Mouse (Mus musculus) G1E (cell line): ENCODE results near the gene Myo18a.

Experiments
- CTCF ChIP-seq: IDR thresholded peaks from 2 replicates; pipeline ENCODE4 v1.5.1; 2012; ENCODE audit warnings: low read depth, low read length, inconsistent platforms, mixed read lengths
- GATA1 ChIP-seq: IDR thresholded peaks from 2 replicates; pipeline ENCODE4 v1.6.1; 2012; ENCODE audit warnings: borderline replicate concordance, low read length, inconsistent platforms, mixed read lengths
- GATA2 ChIP-seq: IDR thresholded peaks from 2 replicates; pipeline ENCODE4 v1.6.1; 2012; ENCODE audit warnings: low read depth, low read length, inconsistent platforms, borderline replicate concordance
- POLR2AphosphoS5 ChIP-seq: IDR thresholded peaks from 2 replicates; pipeline ENCODE4 v1.6.1; 2012; ENCODE audit warnings: low read depth, low read length, inconsistent platforms; ENCODE audit not compliant: insufficient replicate concordance
- TAL1 ChIP-seq: conservative IDR thresholded peaks from 2 replicates; pipeline ENCODE4 v1.6.1; 2012; ENCODE audit warnings: low read depth, low read length, inconsistent platforms, mixed read lengths

DNA sequence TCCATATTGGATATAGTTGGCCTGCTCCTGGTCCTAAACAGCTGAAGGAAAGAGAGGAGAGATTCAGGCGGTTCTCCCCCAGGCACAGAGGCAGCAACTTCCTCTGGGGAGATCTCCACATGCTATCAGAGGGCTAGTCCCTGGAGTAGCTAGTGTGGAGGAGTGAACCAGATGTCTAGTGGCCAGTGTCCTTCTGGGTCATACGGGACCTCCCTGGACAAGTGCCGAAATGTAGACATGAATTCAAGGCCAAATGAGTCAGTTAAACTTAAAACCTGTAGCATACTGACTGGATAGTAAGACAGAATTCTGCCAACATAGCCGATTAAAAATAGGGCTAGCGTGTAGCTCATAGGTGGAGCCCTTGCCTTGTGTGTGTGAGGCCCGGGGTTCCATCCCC is 43.8 kb downstream of the Myo18a start:
- TF ChIP-seq CTCF (no peak), GATA2 (no peak), POLR2AphosphoS5 (no peak), GATA1 (no peak), TAL1 (no peak)
